Mouse (Mus musculus): ENCODE results near the gene Esp18.

Gene Esp18

GRCm38 (mm10) chr17:39406059-39406458 lies at the start of gene Esp18:
Gene Esp18, plus strand, starts transcription at chr17:39406359.
- no peak for DNase-seq

DNA sequence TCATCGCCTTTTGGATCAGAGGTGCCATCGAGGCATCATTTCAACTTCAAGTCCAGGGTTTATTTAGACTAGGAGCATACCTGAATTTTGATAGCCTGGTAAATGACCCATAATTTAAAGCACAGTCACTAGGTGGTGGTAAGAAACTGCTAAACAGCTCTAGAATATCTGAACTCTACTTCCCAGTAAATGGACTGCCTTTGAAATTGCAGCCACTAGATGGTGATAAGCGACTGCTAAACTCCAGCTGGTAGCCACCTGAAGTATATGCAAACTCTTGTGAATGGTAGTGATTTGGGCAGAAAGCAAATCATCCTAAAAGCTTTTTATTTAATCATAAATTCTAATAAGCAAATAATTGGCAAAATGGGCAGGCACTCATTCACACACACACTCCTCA lies 42.8 kb upstream of the Esp18 start:
- DNase-seq, result no peak
